Mouse (Mus musculus) lung, postnatal 0 days (tissue): ENCODE data around the gene Miga1. TPM values are rescaled to one million over a fixed set of nuclear protein-coding genes. Genes with fewer than 3 reads are reported as not detected.
A peak's percentile ranks its signal among the peaks of the same experiment; 100 is the strongest.

ENCODE experiments used
- ATAC-seq: fragments of 200-750 bp; cut with Nextera tagmentation; 2 replicates; pipeline ENCODE4 v1.8.0; 2017; ENCODE audit warnings: moderate library complexity
- DNase-seq: peaks from one replicate; pipeline ENCODE4 v3.0.0-alpha.2; 2016; ENCODE audit warnings: low spot score
- H3K27ac ChIP-seq: fragments of 300-500 bp; sonication (generic); 2 replicates; pipeline ENCODE4 v1.5.1; 2014; ENCODE audit warnings: antibody characterized with exemption, mild to moderate bottlenecking, low read length, mixed read lengths
- H3K27me3 ChIP-seq: fragments of 300-500 bp; sonication (generic); replicated peaks from 2 replicates; pipeline ENCODE4 v1.6.1; 2014; ENCODE audit warnings: low read length, mixed read lengths; ENCODE audit not compliant: insufficient read depth
- H3K36me3 ChIP-seq: fragments of 300-500 bp; sonication (generic); 2 replicates; pipeline ENCODE4 v1.6.1; 2014; ENCODE audit warnings: low read length, mixed read lengths; ENCODE audit not compliant: insufficient read depth
- H3K4me1 ChIP-seq: fragments of 300-500 bp; sonication (generic); 2 replicates; pipeline ENCODE4 v1.6.1; 2014; ENCODE audit warnings: antibody characterized with exemption, low read depth, low read length, mixed read lengths; ENCODE audit not compliant: insufficient read depth
- H3K4me2 ChIP-seq: fragments of 300-500 bp; sonication (generic); replicated peaks from 2 replicates; pipeline ENCODE4 v1.6.1; 2014; ENCODE audit warnings: low read depth, mild to moderate bottlenecking, low read length, moderate library complexity, mixed read lengths
- H3K4me3 ChIP-seq: fragments of 300-500 bp; sonication (generic); 2 replicates; pipeline ENCODE4 v1.5.1; 2014; ENCODE audit warnings: low read depth, low read length
- H3K9ac ChIP-seq: fragments of 300-500 bp; sonication (generic); replicated peaks from 2 replicates; pipeline ENCODE4 v1.6.1; 2014; ENCODE audit warnings: low read depth, mild to moderate bottlenecking
- H3K9me3 ChIP-seq: fragments of 300-500 bp; sonication (generic); 2 replicates; pipeline ENCODE4 v1.6.1; 2016; ENCODE audit warnings: low read length, mixed read lengths
- CTCF ChIP-seq: IDR thresholded peaks from 2 replicates; pipeline ENCODE4 v1.5.1; 2016; ENCODE audit warnings: antibody characterized with exemption, mild to moderate bottlenecking
- EP300 ChIP-seq: IDR thresholded peaks from 2 replicates; pipeline ENCODE4 v1.6.1; 2016; ENCODE audit warnings: antibody characterized with exemption, mild to moderate bottlenecking, control low read depth
- WGBS: fragments of 180-500 bp; shearing (Covaris S2); extraction: QIAGEN DNeasy Blood & Tissue Kit; methylation state at CpG from one replicate; pipeline ENCODE4 v1.1.7; 2014; 5-methylcytosine and 5-hydroxymethylcytosine counted together
- polyA plus RNA-seq: library from polyadenylated mRNA; unstranded; fragments of >200 nt; fragmentation: Nextera tagmentation; extraction: Ambion mirVana; gene quantifications from 2 replicates; pipeline ENCODE4 v1.2.1, GENCODE M21; 2015

Miga1 gene
- polyA plus RNA-seq, 1 experiment from 2014 or later, result 10.0 TPM

DNA sequence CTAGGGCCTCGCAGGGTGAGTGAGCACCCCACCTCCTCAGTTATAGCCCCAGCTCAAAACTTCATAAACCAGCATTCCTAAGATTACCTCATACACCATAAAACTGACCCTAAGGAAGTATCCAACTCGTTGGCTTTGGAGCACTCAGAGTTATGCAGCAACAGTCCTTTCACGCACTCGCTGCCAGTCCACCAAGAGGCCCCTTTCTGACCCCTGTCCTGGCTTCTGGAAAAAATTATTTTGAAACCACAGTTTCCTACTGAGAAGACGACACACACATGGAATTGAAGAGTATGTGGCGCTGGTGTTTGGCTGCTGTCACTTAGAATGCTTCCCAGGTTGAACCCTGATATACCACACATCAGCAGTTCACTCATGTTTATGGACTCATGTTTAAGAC, 48.3 kb downstream of the Miga1 start:
- Histone ChIP-seq H3K4me3 (no peak overlapping the region), H3K36me3 (0 out of 2 replicates have a peak, but pooled peaks cover 4% of the 10 kb centered on the region), H3K4me1 (no peaks in the 10 kb centered on the region), H3K27ac (peak overlapping the region; percentile 9; the same call in 1 of the 2 replicates), H3K9ac (no peak overlapping the region), H3K27me3 (no peaks in the 10 kb centered on the region), H3K9me3 (no peaks in the 10 kb centered on the region), H3K4me2 (no peak overlapping the region)
- ATAC-seq (peak; percentile 62), DNase-seq (peak; percentile 70)
- WGBS, result 63% methylated on average over 6 of the region's 6 CpGs
- TF ChIP-seq EP300 (no peak), CTCF (no peak)

- H3K4me3 ChIP-seq, result no peak overlapping the region
- H3K9me3 ChIP-seq, result no peaks in the 10 kb centered on the region
- H3K36me3 ChIP-seq, result 0 out of 2 replicates have a peak, but pooled peaks cover 4% of the 10 kb centered on the region
- H3K9ac ChIP-seq, result no peak overlapping the region
- ATAC-seq, result no peak
- no peak overlapping the region for H3K27ac ChIP-seq
- WGBS, result 87% methylated on average over 17 of the region's 17 CpGs
- H3K27me3 ChIP-seq, result no peaks in the 10 kb centered on the region
- H3K4me1 ChIP-seq, result no peaks in the 10 kb centered on the region
- H3K4me2 ChIP-seq, result no peak overlapping the region
- DNase-seq, result no peak
- TF ChIP-seq CTCF, result no peak
- TF ChIP-seq EP300, result no peak
Observed at GRCm38 (mm10) chr3:152290175-152290798, 49.9 kb downstream of the Miga1 start.

GRCm38 (mm10) chr3:152288740-152289139, 51.5 kb downstream of the Miga1 start:
- Histone ChIP-seq H3K27ac (no peak overlapping the region), H3K4me2 (no peak overlapping the region), H3K4me3 (no peak overlapping the region), H3K36me3 (0 out of 2 replicates have a peak, but pooled peaks cover 4% of the 10 kb centered on the region), H3K4me1 (no peaks in the 10 kb centered on the region), H3K9ac (no peak overlapping the region), H3K9me3 (no peaks in the 10 kb centered on the region), H3K27me3 (no peaks in the 10 kb centered on the region)
- TF ChIP-seq CTCF (no peak), EP300 (no peak)
- no peak for DNase-seq
- 62% methylated on average over 4 of the region's 4 CpGs for WGBS
- no peak for ATAC-seq

- WGBS, result 83% methylated on average over 5 of the region's 5 CpGs
- DNase-seq (no peak), ATAC-seq (no peak)
- no peak overlapping the region for H3K9ac ChIP-seq
- H3K27me3 ChIP-seq, result no peaks in the 10 kb centered on the region
- no peaks in the 10 kb centered on the region for H3K4me1 ChIP-seq
- no peak overlapping the region for H3K27ac ChIP-seq
- H3K4me2 ChIP-seq, result no peak overlapping the region
- 0 out of 2 replicates have a peak, but pooled peaks cover 4% of the 10 kb centered on the region for H3K36me3 ChIP-seq
- no peak for TF ChIP-seq EP300
- no peak for TF ChIP-seq CTCF
- no peak overlapping the region for H3K4me3 ChIP-seq
- H3K9me3 ChIP-seq, result no peaks in the 10 kb centered on the region
Observed at GRCm38 (mm10) chr3:152288276-152288675, 51.9 kb downstream of the Miga1 start.

- WGBS, result 90% methylated on average over 9 of the region's 9 CpGs
- no peak for ATAC-seq
- 0 out of 2 replicates have a peak, but pooled peaks cover 4% of the 10 kb centered on the region for H3K36me3 ChIP-seq
Observed at GRCm38 (mm10) chr3:152287810-152288209, 52.4 kb downstream of the Miga1 start.

DNA sequence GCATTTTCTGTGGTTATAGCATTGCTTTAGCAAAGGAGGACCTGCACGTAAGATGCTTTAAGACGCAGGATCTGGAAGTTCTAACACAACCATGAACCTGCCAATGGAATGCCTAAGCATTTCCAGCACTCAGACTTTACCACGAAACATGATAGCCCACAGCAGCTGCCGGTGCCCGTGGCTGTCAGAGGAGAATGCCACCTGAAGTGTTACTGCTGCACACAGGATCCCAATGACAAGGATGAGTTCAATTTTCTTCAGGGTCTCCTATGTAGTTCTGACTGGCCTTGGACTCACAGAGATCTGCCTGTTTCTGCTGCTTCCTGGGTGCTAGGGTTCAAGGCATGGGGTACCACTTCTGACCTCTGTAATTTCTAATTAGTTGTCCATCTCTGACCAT, 55.4 kb downstream of the Miga1 start:
- H3K4me3 ChIP-seq, result no peak overlapping the region
- no peaks in the 10 kb centered on the region for H3K36me3 ChIP-seq
- H3K27me3 ChIP-seq, result no peaks in the 10 kb centered on the region
- no peak overlapping the region for H3K4me2 ChIP-seq
- DNase-seq, result no peak
- no peak overlapping the region for H3K9ac ChIP-seq
- no peaks in the 10 kb centered on the region for H3K9me3 ChIP-seq
- WGBS, result 90% methylated on average over 5 of the region's 5 CpGs
- H3K4me1 ChIP-seq, result no peaks in the 10 kb centered on the region
- ATAC-seq, result no peak
- TF ChIP-seq CTCF (no peak), EP300 (no peak)
- no peak overlapping the region for H3K27ac ChIP-seq

More at GRCm38 (mm10) chr3:152287810-152288209, 52.4 kb downstream of the Miga1 start:
- H3K27me3 ChIP-seq, result no peaks in the 10 kb centered on the region
- TF ChIP-seq EP300 (no peak), CTCF (peak; percentile 37)
- H3K4me2 ChIP-seq, result no peak overlapping the region
- no peak overlapping the region for H3K4me3 ChIP-seq
- DNase-seq, result no peak
- H3K4me1 ChIP-seq, result no peaks in the 10 kb centered on the region
- H3K27ac ChIP-seq, result no peak overlapping the region
- H3K9ac ChIP-seq, result no peak overlapping the region
- no peaks in the 10 kb centered on the region for H3K9me3 ChIP-seq
